Mouse (Mus musculus) heart, postnatal 25 days (tissue): ENCODE data around the gene Rabgap1l. TPM values are rescaled to one million over a fixed set of nuclear protein-coding genes. Genes with fewer than 3 reads are reported as not detected.

Experiments
- DNase-seq: peaks from one replicate; pipeline ENCODE4 v3.0.0; 2022; ENCODE audit warnings: low spot score
- intact Hi-C: fragments of 180-260 bp; cut with DNase I; formaldehyde crosslinking; loops from one replicate; pipeline ENCODE4 v1.15.1; 2025
- total RNA-seq, 2 experiments: library from RNA; stranded (reverse); gene quantifications; 2 replicates each; pipeline ENCODE4 v1.2.3; 2021

The Rabgap1l gene
- total RNA-seq, 2 experiments from 2014 or later, result 73.7 to 84.1 TPM

GRCm38 (mm10) chr1:160275248-160275647 lies 517.8 kb downstream of the Rabgap1l start:
- no peak for DNase-seq
- intact Hi-C loops, result no loop called here

GRCm38 (mm10) chr1:160273133-160273743 lies 519.8 kb downstream of the Rabgap1l start:
- intact Hi-C loops, result no loop called here
- DNase-seq, result no peak

DNA sequence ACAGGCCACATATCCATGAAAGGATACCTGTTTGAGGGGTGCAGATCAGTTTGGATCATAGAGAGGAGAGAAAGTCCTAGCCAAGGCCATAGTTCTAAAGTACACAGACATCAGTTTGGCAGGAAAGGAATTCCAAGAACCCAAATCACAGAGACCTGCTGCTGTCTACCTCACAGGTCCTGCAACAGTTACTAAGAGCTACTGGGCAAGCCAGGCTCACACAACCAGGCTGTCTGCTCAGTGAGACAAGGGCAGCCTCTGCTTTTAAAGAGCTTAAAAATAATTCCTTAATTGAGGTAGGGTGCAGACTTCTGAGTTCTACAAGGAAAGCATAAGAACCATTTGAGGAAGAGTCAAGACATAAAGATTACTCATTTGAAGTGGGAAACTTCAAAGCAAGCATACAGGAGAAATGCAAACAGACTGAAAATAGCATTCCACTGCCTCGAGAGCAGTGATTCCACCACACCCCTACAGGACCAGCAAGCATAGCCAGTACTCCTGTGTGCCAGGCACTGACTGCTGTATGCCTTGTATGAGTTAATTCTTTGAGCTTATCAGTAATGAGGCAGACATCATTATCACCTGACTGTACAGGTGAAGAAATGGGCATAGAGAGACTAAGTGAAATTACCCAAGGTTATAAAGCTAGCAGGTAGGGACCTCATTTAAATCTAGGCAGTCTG lies 521.6 kb downstream of the Rabgap1l start:
- intact Hi-C loops, result no loop called here

DNA sequence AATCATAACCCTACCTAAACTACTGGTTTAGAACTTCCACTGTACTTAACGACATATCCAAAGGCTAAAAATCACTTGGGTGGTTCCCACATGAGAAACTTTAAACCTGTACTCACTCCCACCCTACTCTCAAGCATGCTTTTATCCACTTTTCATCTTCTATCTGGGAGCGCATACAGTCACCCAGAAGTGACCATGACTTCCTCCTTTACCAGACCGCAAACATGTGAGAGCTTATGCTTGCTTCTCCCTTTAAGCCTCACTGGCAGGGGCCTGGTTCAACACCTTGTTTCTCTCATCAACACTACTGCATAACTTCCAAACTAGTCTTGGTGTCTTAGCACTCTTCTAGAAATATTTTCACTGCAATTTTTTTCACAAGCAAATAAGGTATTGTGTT lies 524.7 kb downstream of the Rabgap1l start:
- no peak for DNase-seq
- intact Hi-C loops, result no loop called here

More for the DNA sequence above, 521.6 kb downstream of the Rabgap1l start:
- no peak for DNase-seq

GRCm38 (mm10) chr1:160263630-160264346 lies 529.2 kb downstream of the Rabgap1l start:
- intact Hi-C loops, result no loop called here
- DNase-seq, result peak; percentile 40

DNA sequence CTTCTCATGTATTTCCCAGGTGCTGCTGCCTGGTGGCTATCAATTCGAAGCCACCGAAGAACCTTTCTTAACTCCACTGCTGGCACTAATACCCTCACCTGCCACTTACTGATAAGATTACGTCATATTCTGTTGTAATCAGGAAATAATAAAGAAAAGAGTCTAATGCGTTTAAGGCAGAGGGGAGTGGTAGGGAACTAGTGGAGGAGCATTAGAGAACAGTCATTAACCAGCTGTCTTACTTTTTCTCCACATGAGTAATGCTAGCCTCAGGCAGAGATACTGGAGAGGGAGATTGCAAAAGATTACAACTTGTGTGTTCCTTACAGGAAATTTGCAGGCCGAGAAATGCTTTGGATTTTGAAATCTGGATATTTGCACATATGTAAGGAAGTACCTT lies 530.0 kb downstream of the Rabgap1l start:
- intact Hi-C loops, result no loop called here
- no peak for DNase-seq

GRCm38 (mm10) chr1:160262415-160262814 lies 530.6 kb downstream of the Rabgap1l start:
- intact Hi-C loops, result no loop called here
- no peak for DNase-seq

DNA sequence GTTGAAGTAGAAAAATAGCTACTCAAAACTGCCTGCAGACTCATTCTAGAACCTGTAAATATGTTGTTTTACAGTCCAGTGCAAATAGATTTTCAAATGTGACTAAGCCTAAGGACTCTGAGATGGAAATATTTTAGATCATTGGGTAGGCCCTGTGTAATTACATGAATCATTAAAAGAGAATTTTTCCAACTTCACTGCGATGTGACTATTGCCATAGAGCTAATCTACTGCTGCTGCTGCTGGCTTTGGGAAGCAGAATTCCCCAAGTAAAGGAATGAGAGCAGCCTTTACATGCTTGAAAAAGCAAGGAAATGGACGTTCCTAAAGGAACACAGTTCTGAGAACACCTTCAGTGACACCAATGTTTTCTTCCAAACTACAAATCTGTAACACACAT lies 531.2 kb downstream of the Rabgap1l start:
- intact Hi-C loops, result no loop called here
- no peak for DNase-seq

DNA sequence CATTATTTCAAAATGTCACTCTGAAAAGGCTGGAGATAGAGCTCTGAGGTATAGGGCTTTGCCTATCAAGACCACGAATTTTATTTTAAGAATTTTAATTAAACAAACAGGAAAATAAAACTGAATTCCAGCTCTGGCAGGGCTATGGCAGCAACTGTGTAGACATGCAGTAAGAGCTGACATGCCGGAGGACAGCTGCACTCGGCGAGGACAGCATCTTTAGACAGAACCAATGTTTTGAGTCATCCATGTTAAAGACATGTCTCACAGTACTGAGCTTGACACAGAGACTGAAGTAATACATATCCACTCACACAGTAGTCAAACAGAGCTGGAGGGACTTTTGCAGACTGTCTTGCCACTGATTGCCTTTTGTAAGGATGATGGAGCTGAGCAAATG lies 532.4 kb downstream of the Rabgap1l start:
- intact Hi-C loops, result no loop called here
- no peak for DNase-seq

DNA sequence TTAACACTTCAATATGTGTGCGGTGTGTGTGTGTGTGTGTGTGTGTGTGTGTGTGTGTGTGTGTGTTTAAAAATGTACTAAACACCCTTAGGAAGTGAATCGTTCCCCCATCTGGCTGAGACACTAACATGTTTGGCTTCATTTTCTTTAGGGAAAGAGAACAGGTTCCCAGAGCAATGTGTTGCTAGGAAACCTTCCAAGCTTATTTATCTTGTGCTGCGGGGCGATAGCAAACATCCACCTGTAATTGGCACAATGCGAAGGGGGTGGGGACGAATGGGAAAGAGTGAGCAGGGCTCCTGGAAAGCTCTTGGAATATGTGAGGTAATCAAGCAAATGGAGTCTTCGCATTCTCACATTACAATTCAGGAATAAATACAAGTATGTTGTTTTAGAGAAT lies 533.1 kb downstream of the Rabgap1l start:
- intact Hi-C loops, result no loop called here
- DNase-seq, result no peak

GRCm38 (mm10) chr1:160253108-160253507 lies 539.9 kb downstream of the Rabgap1l start:
- no peak for DNase-seq
- intact Hi-C loops, result no loop called here

GRCm38 (mm10) chr1:160251388-160252007 lies 541.5 kb downstream of the Rabgap1l start:
- DNase-seq, result no peak
- intact Hi-C loops, result no loop called here

DNA sequence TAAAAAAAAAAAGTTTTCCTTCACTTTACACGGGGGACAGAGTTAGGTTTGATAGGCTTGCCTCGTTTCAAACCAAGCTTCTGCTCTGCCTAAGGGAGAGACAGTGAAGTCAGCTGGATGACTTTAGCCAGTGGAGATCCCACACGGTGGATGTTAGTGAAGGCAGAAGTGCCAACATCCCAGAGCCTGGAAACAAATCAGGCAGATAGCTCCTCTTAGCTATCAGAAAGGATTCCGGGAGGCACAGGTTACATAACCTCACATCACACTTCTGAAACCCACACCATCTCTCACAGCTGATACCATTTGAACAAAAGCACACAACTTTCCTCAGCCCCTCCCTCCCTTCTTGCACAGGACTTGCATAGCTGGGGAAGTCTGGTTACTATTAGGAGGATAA lies 542.2 kb downstream of the Rabgap1l start:
- DNase-seq, result no peak
- intact Hi-C loops, result no loop called here

GRCm38 (mm10) chr1:160249786-160250185 lies 543.2 kb downstream of the Rabgap1l start:
- intact Hi-C loops, result no loop called here
- no peak for DNase-seq

- no peak for DNase-seq
- intact Hi-C loops, result no loop called here
Observed at GRCm38 (mm10) chr1:160247473-160247872, 545.5 kb downstream of the Rabgap1l start.

- no peak for DNase-seq
- intact Hi-C loops, result no loop called here
Observed at GRCm38 (mm10) chr1:160246844-160247243, 546.2 kb downstream of the Rabgap1l start.

DNA sequence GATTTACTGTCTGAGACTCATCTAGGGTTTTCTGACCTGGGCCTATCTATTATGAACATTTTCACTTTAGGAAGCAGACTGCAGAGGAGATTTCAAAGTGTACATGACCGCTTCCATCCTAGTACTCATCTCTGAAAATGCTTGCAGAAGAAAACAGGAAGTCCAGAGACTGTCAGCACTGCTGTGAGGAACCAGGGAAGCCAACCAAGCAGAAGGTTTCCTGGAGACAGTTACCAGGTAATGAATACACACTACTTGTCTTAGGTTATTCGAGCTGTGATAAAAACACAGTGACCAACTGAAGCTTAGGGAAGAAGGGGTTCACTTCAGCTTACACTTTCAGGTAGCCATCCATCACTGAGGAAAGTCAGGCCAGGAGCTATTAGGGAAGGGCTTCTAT lies 547.1 kb downstream of the Rabgap1l start:
- DNase-seq, result no peak
- intact Hi-C loops, result no loop called here

DNA sequence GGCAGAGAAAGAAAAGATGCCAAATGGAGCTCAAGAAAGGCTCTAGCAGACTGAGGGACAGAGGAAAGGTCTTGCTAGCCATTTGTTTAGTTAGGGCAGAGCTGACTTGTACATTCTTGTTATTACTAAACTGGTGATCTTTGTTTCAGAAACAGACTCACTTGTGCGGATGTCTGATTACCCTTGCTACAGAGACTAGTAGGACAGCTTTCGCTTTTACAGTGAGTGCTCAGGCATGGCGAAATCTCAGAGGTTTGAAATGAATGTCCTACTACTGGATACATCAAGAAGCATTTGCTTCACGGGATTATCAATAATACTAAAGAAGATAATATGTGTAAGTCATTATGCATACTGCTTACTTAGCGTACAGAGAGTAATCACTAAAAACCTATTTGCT lies 548.3 kb downstream of the Rabgap1l start:
- no peak for DNase-seq
- intact Hi-C loops, result no loop called here

DNA sequence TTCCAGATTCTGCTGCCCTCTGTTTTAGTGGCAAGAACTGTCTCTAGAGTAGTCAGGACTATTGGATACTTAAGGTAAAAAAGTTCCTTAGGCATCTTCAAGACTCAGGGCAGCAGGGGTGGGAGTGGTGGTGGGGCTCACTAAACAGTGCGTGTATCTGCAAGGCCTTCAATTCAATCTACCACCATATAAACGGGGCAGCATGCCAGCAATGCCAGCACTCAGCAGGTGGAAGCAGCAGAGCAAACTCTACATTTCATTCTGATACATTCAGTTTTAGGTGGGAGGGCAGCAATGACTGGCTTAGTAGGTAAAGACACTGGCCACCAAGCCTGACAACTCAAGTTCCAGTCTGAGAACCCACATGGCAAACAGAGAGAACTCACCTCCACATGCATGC lies 552.9 kb downstream of the Rabgap1l start:
- intact Hi-C loops, result no loop called here
- no peak for DNase-seq

DNA sequence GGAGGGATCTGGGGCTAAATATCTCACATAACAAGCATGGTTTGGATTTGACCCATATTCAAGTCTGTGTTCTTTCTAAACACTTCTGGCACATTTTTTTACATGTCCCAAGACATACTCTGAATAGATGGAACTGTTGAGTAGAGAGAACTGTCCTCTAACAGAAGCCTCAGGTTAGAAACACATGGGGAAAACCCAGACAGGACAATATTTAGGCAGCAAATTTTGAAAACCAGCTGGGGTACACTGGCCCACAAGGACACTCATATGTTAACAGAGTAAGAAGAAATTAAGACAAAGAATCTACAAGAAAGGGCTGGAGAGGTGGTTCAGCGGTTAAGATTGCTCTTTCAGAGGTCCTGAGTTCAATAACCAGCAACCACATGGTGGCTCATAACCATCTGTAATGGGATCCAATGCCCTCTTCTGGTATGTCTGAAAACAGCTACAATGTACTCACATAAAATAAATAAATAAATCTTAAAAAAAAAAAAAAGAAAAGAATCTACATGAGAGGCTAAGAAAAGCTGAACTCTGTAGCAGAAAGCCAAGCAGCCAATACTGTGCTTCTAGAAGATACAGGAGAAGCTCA lies 554.1 kb downstream of the Rabgap1l start:
- intact Hi-C loops, result no loop called here

More for the DNA sequence above, 554.1 kb downstream of the Rabgap1l start:
- DNase-seq, result no peak
